Mouse (Mus musculus): ENCODE results near the gene Gp1ba. TPM values are rescaled to one million over a fixed set of nuclear protein-coding genes. Genes with fewer than 3 reads are reported as not detected.

Gene Gp1ba
- polyA plus RNA-seq, 2 experiments, result 4.5 to 7.6 TPM

GRCm38 (mm10) chr11:70628431-70628830 is 10.5 kb upstream of the Gp1ba start:
- no peaks in the 10 kb centered on the region for H3K36me3 ChIP-seq (replicated peaks; ENCODE audit: control insufficient read depth, insufficient read depth, low read depth)
- no peak overlapping the region for H3K9ac ChIP-seq (replicated peaks)
- no peaks in the 10 kb centered on the region for H3K9me3 ChIP-seq (ENCODE audit: control insufficient read depth, low read length)
- H3K4me3 ChIP-seq (ENCODE audit: insufficient read depth in 1 of 2, low read depth in 2 of 2, low read length in 2 of 2), result no peak overlapping the region
- ATAC-seq (ENCODE audit: insufficient read depth) (no peak), DNase-seq (ENCODE audit: low read depth in 3 of 3, low spot score in 3 of 3) (no peak)
- no peak overlapping the region for H3K27ac ChIP-seq
- H3K27me3 ChIP-seq (ENCODE audit: control insufficient read depth, insufficient read depth, low read length), result no peaks in the 10 kb centered on the region
- TF ChIP-seq CTCF (IDR thresholded peaks at IDR 0.05; ENCODE audit: low read depth), result no peak
- no peak for TF ChIP-seq EP300 (IDR thresholded peaks at IDR 0.05; ENCODE audit: low read depth)
- H3K4me1 ChIP-seq (replicated peaks; ENCODE audit: control insufficient read depth in 2 of 2, insufficient read depth in 2 of 2, low read length in 1 of 2), result peaks cover 3 to 4% of the 10 kb centered on the region in 2 experiments; a peak in 2 of 4 replicates
- 44% methylated on average over 2 of the region's 2 CpGs for WGBS (ENCODE audit: insufficient replicate concordance)
- H3K4me2 ChIP-seq (ENCODE audit: low read depth), result no peak overlapping the region

GRCm38 (mm10) chr11:70629557-70629956 is 9.4 kb upstream of the Gp1ba start:
- ATAC-seq (ENCODE audit: insufficient read depth), result no peak
- no peak overlapping the region for H3K27ac ChIP-seq

GRCm38 (mm10) chr11:70630129-70630528 is 8.8 kb upstream of the Gp1ba start:
- peak overlapping the region; percentile 9; the same call in 1 of the 2 replicates for H3K9ac ChIP-seq (replicated peaks)
- no peaks in the 10 kb centered on the region for H3K9me3 ChIP-seq (ENCODE audit: control insufficient read depth, low read length)
- no peaks in the 10 kb centered on the region for H3K27me3 ChIP-seq (ENCODE audit: control insufficient read depth, insufficient read depth, low read length)
- H3K36me3 ChIP-seq (replicated peaks; ENCODE audit: control insufficient read depth, insufficient read depth, low read depth), result no peaks in the 10 kb centered on the region
- TF ChIP-seq CTCF (IDR thresholded peaks at IDR 0.05; ENCODE audit: low read depth), result no peak
- no peak for TF ChIP-seq EP300 (IDR thresholded peaks at IDR 0.05; ENCODE audit: low read depth)
- peak overlapping the region; percentile 13; the same call in 1 of the 2 replicates for H3K4me2 ChIP-seq (ENCODE audit: low read depth)
- no peak overlapping the region for H3K4me3 ChIP-seq (ENCODE audit: insufficient read depth in 1 of 2, low read depth in 2 of 2, low read length in 2 of 2)
- DNase-seq (ENCODE audit: low read depth in 3 of 3, low spot score in 3 of 3) (no peak), ATAC-seq (ENCODE audit: insufficient read depth) (no peak)
- 29% methylated on average over 7 of the region's 7 CpGs for WGBS (ENCODE audit: insufficient replicate concordance)
- H3K4me1 ChIP-seq (replicated peaks; ENCODE audit: control insufficient read depth in 2 of 2, insufficient read depth in 2 of 2, low read length in 1 of 2), result peaks cover 3 to 4% of the 10 kb centered on the region in 2 experiments; a peak in 2 of 4 replicates
- no peak overlapping the region for H3K27ac ChIP-seq

More at GRCm38 (mm10) chr11:70629557-70629956, 9.4 kb upstream of the Gp1ba start:
- H3K4me3 ChIP-seq (ENCODE audit: insufficient read depth in 1 of 2, low read depth in 2 of 2, low read length in 2 of 2), result no peak overlapping the region
- peaks cover 3 to 4% of the 10 kb centered on the region in 2 experiments; a peak in 2 of 4 replicates for H3K4me1 ChIP-seq (replicated peaks; ENCODE audit: control insufficient read depth in 2 of 2, insufficient read depth in 2 of 2, low read length in 1 of 2)
- H3K9me3 ChIP-seq (ENCODE audit: control insufficient read depth, low read length), result no peaks in the 10 kb centered on the region
- 32% methylated on average over 5 of the region's 5 CpGs for WGBS (ENCODE audit: insufficient replicate concordance)
- no peak overlapping the region for H3K9ac ChIP-seq (replicated peaks)
- H3K27me3 ChIP-seq (ENCODE audit: control insufficient read depth, insufficient read depth, low read length), result no peaks in the 10 kb centered on the region
- no peak overlapping the region for H3K4me2 ChIP-seq (ENCODE audit: low read depth)
- H3K36me3 ChIP-seq (replicated peaks; ENCODE audit: control insufficient read depth, insufficient read depth, low read depth), result no peaks in the 10 kb centered on the region
- TF ChIP-seq EP300 (IDR thresholded peaks at IDR 0.05; ENCODE audit: low read depth) (no peak), CTCF (IDR thresholded peaks at IDR 0.05; ENCODE audit: low read depth) (peak; percentile 62)
- no peak for DNase-seq (ENCODE audit: low read depth in 3 of 3, low spot score in 3 of 3)

GRCm38 (mm10) chr11:70635601-70636000 is 3.3 kb upstream of the Gp1ba start:
- Histone ChIP-seq H3K4me1 (replicated peaks; ENCODE audit: control insufficient read depth in 2 of 2, insufficient read depth in 2 of 2, low read length in 1 of 2) (peaks cover 30 to 35% of the 10 kb centered on the region in 2 experiments), H3K36me3 (replicated peaks; ENCODE audit: control insufficient read depth, insufficient read depth, low read depth) (no peaks in the 10 kb centered on the region), H3K9me3 (ENCODE audit: control insufficient read depth, low read length) (no peaks in the 10 kb centered on the region), H3K27ac (no peak overlapping the region), H3K4me2 (ENCODE audit: low read depth) (no peak overlapping the region), H3K4me3 (ENCODE audit: insufficient read depth in 1 of 2, low read depth in 2 of 2, low read length in 2 of 2) (no peak overlapping the region), H3K9ac (replicated peaks) (no peak overlapping the region), H3K27me3 (ENCODE audit: control insufficient read depth, insufficient read depth, low read length) (no peaks in the 10 kb centered on the region)
- TF ChIP-seq CTCF (IDR thresholded peaks at IDR 0.05; ENCODE audit: low read depth), result no peak
- TF ChIP-seq EP300 (IDR thresholded peaks at IDR 0.05; ENCODE audit: low read depth), result no peak
- WGBS (ENCODE audit: insufficient replicate concordance), result 68% methylated on average over 4 of the region's 4 CpGs
- no peak for ATAC-seq (ENCODE audit: insufficient read depth)
- no peak for DNase-seq (ENCODE audit: low read depth in 3 of 3, low spot score in 3 of 3)

- peaks cover 30 to 35% of the 10 kb centered on the region in 2 experiments for H3K4me1 ChIP-seq (replicated peaks; ENCODE audit: control insufficient read depth in 2 of 2, insufficient read depth in 2 of 2, low read length in 1 of 2)
- H3K27me3 ChIP-seq (ENCODE audit: control insufficient read depth, insufficient read depth, low read length), result no peaks in the 10 kb centered on the region
- H3K27ac ChIP-seq, result peak overlapping the region; percentile 93
- 70% methylated on average over 1 of the region's 1 CpGs for WGBS (ENCODE audit: insufficient replicate concordance)
- H3K9ac ChIP-seq (replicated peaks), result no peak overlapping the region
- no peaks in the 10 kb centered on the region for H3K36me3 ChIP-seq (replicated peaks; ENCODE audit: control insufficient read depth, insufficient read depth, low read depth)
- no peak for ATAC-seq (ENCODE audit: insufficient read depth)
- H3K9me3 ChIP-seq (ENCODE audit: control insufficient read depth, low read length), result no peaks in the 10 kb centered on the region
- no peak overlapping the region for H3K4me2 ChIP-seq (ENCODE audit: low read depth)
- no peak for DNase-seq (ENCODE audit: low read depth in 3 of 3, low spot score in 3 of 3)
- no peak overlapping the region for H3K4me3 ChIP-seq (ENCODE audit: insufficient read depth in 1 of 2, low read depth in 2 of 2, low read length in 2 of 2)
- TF ChIP-seq CTCF (IDR thresholded peaks at IDR 0.05; ENCODE audit: low read depth), result no peak
- no peak for TF ChIP-seq EP300 (IDR thresholded peaks at IDR 0.05; ENCODE audit: low read depth)
These were observed 1.2 kb upstream of the Gp1ba start for GRCm38 (mm10) chr11:70637764-70638163.

Data from liver, embryonic 14.5 days (tissue).